Mouse (Mus musculus) c-Kit-positive CD71-positive TER-119-positive erythroid progenitor cells, embryonic 14.5 days (primary cell): ENCODE results near the gene Pfn3.

Source experiments
- DNase-seq: peaks from one replicate; pipeline ENCODE4 v3.0.0-alpha.2; 2013; ENCODE audit warnings: low spot score

Pfn3 gene

GRCm38 (mm10) chr13:55398088-55398487 lies 16.9 kb downstream of the Pfn3 start, which contains the start of gene Slc34a1:
Slc34a1 (plus strand) TSS chr13:55398187.
- DNase-seq = no peak

GRCm38 (mm10) chr13:55392933-55393332 lies 22.1 kb downstream of the Pfn3 start:
- DNase-seq = no peak

GRCm38 (mm10) chr13:55391626-55392029 lies 23.4 kb downstream of the Pfn3 start:
- no peak for DNase-seq

- no peak for DNase-seq
Observed at GRCm38 (mm10) chr13:55390644-55391043, 24.4 kb downstream of the Pfn3 start.

GRCm38 (mm10) chr13:55381790-55382189 lies 33.2 kb downstream of the Pfn3 start:
- DNase-seq = no peak

GRCm38 (mm10) chr13:55378907-55379580 lies 36.0 kb downstream of the Pfn3 start:
- no peak for DNase-seq

- no peak for DNase-seq
Observed at GRCm38 (mm10) chr13:55375877-55376276, 39.2 kb downstream of the Pfn3 start.

- no peak for DNase-seq
Observed at GRCm38 (mm10) chr13:55374206-55374924, 40.7 kb downstream of the Pfn3 start.

- DNase-seq = no peak
Observed at GRCm38 (mm10) chr13:55371740-55372139, 43.3 kb downstream of the Pfn3 start.

- no peak for DNase-seq
Observed at GRCm38 (mm10) chr13:55371007-55371681, 43.9 kb downstream of the Pfn3 start.

- DNase-seq = no peak
Observed at GRCm38 (mm10) chr13:55370234-55370633, 44.8 kb downstream of the Pfn3 start.

GRCm38 (mm10) chr13:55369531-55370114 lies 45.4 kb downstream of the Pfn3 start, which contains the start of gene Rgs14:
Rgs14 (plus strand) TSS chr13:55369732.
- DNase-seq = peak; percentile 44

GRCm38 (mm10) chr13:55368401-55368800 lies 46.6 kb downstream of the Pfn3 start:
- no peak for DNase-seq
